Comparison of ENCODE assay signal across 32 mouse cellular contexts in the genomic region with DNA sequence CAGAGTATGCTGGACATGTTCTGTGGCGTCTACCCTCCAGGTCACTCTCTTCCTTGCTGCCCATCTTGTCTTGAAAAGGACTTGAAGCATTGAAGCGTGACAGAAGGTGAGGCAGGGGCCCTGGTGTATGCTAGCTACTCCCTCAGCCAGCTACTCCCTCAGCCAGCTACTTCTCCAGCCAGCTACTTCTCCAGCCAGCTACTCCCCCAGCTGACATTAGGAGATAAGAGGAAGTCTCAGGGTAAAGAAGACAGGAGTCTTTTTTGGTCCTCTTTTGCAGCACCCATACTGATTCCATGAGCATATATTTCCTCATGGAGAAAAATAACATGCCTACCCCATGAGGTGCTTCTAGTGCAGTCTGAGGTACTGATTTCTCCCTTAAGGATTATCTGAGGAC.
DNase-seq lines count a peak whose midpoint lies in the region; ATAC-seq and TF ChIP-seq lines count a peak whose summit lies in the region.
"Had no signal": no experiment of that assay in that cellular context is flagged by ENCODE, and none has a peak within 500 bp of the region (broad histone marks: within the 10 kb centered on the region; RNA-seq: fewer than 3 reads in every experiment).

No protein-coding gene starts in this region.

- H3K27ac ChIP-seq in liver, embryonic 15.5 days (replicated peaks), result peak overlapping the region; percentile 55; the same call in 1 of the 2 replicates
- H3K27ac ChIP-seq in liver, embryonic 11.5 days (ENCODE audit: low read depth, low read length), result no peak overlapping the region
- no peak overlapping the region for H3K27ac ChIP-seq in lung, postnatal 0 days (ENCODE audit: low read length)
- H3K27ac ChIP-seq: embryonic facial prominence, embryonic 10.5 days; embryonic facial prominence, embryonic 15.5 days; forebrain, embryonic 13.5 days; heart, embryonic 15.5 days; hindbrain, embryonic 12.5 days; hindbrain, postnatal 0 days; intestine, embryonic 15.5 days; limb, embryonic 10.5 days; limb, embryonic 15.5 days; neural tube, embryonic 15.5 days had no signal

- H3K27me3 ChIP-seq in liver, embryonic 15.5 days, result no peaks in the 10 kb centered on the region
- H3K27me3 ChIP-seq in liver, embryonic 11.5 days (replicated peaks; ENCODE audit: control insufficient read depth, insufficient read depth, low read length), result no peaks in the 10 kb centered on the region
- H3K27me3 ChIP-seq in megakaryocyte, embryonic 14.5 days (replicated peaks), result peaks cover 12% of the 10 kb centered on the region
- no peaks in the 10 kb centered on the region for H3K27me3 ChIP-seq in lung, postnatal 0 days (replicated peaks; ENCODE audit: insufficient read depth, low read length)
- H3K27me3 ChIP-seq: embryonic facial prominence, embryonic 15.5 days; heart, embryonic 15.5 days; hindbrain, embryonic 12.5 days; intestine, embryonic 15.5 days; limb, embryonic 15.5 days; neural tube, embryonic 15.5 days had no signal

- H3K4me3 ChIP-seq in liver, embryonic 15.5 days (replicated peaks), result no peak overlapping the region
- H3K4me3 ChIP-seq in liver, embryonic 11.5 days (ENCODE audit: low read depth, low read length), result no peak overlapping the region
- H3K4me3 ChIP-seq in megakaryocyte, embryonic 14.5 days (replicated peaks), result peak overlapping the region; percentile 10
- H3K4me3 ChIP-seq in lung, postnatal 0 days (ENCODE audit: low read depth, low read length), result no peak overlapping the region
- H3K4me3 ChIP-seq: embryonic facial prominence, embryonic 10.5 days; embryonic facial prominence, embryonic 15.5 days; forebrain, embryonic 13.5 days; heart, embryonic 10.5 days; heart, embryonic 15.5 days; hindbrain, embryonic 12.5 days; intestine, embryonic 15.5 days; limb, embryonic 10.5 days; limb, embryonic 15.5 days; neural tube, embryonic 15.5 days had no signal

- no peaks in the 10 kb centered on the region for H3K9me3 ChIP-seq in liver, embryonic 15.5 days (replicated peaks)
- no peaks in the 10 kb centered on the region for H3K9me3 ChIP-seq in liver, embryonic 11.5 days (ENCODE audit: control insufficient read depth, low read length)
- H3K9me3 ChIP-seq in megakaryocyte, embryonic 14.5 days, result no peaks in the 10 kb centered on the region
- no peaks in the 10 kb centered on the region for H3K9me3 ChIP-seq in lung, postnatal 0 days (ENCODE audit: low read length)
- H3K9me3 ChIP-seq: embryonic facial prominence, embryonic 10.5 days; embryonic facial prominence, embryonic 15.5 days; forebrain, embryonic 13.5 days; heart, embryonic 10.5 days; heart, embryonic 15.5 days; hindbrain, embryonic 12.5 days; intestine, embryonic 15.5 days; limb, embryonic 10.5 days; limb, embryonic 15.5 days; neural tube, embryonic 15.5 days had no signal

- no peak for ATAC-seq in liver, embryonic 15.5 days (ENCODE audit: insufficient read depth)
- no peak for ATAC-seq in liver, embryonic 11.5 days (replicated peaks; ENCODE audit: low FRiP score)
- peak; percentile 22 for ATAC-seq in granulocyte monocyte progenitor cell, adult 5-6 weeks (replicated peaks; ENCODE audit: poor library complexity, severe bottlenecking)
- no peak for ATAC-seq in lung, postnatal 0 days
- ATAC-seq: CD4-positive, CD25-positive, alpha-beta regulatory T cell, adult 4 months; forebrain, embryonic 13.5 days; hindbrain, postnatal 0 days; intestine, embryonic 15.5 days had no signal

- peaks cover 38% of the 10 kb centered on the region for H3K4me1 ChIP-seq in liver, embryonic 15.5 days (replicated peaks)
- H3K4me1 ChIP-seq in liver, embryonic 11.5 days (replicated peaks; ENCODE audit: control insufficient read depth, insufficient read depth, low read length), result peaks cover 3% of the 10 kb centered on the region; the same call in 1 of the 2 replicates
- H3K4me1 ChIP-seq in megakaryocyte, embryonic 14.5 days, result peaks cover 68% of the 10 kb centered on the region
- H3K4me1 ChIP-seq in lung, postnatal 0 days (ENCODE audit: insufficient read depth, low read depth, low read length), result peaks cover 4% of the 10 kb centered on the region; the same call in 1 of the 2 replicates
- H3K4me1 ChIP-seq: embryonic facial prominence, embryonic 10.5 days had no signal

- TF ChIP-seq CTCF in lung, postnatal 0 days (IDR thresholded peaks at IDR 0.05), result no peak

- H3K4me2 ChIP-seq in liver, embryonic 15.5 days, result no peak overlapping the region
- H3K4me2 ChIP-seq in liver, embryonic 11.5 days, result no peak overlapping the region
- H3K4me2 ChIP-seq in lung, postnatal 0 days (replicated peaks; ENCODE audit: low read depth, low read length), result no peak overlapping the region
- H3K4me2 ChIP-seq: embryonic facial prominence, embryonic 15.5 days; forebrain, embryonic 13.5 days; heart, embryonic 15.5 days; hindbrain, embryonic 12.5 days; intestine, embryonic 15.5 days; limb, embryonic 15.5 days; neural tube, embryonic 15.5 days had no signal

- TF ChIP-seq EP300 in lung, postnatal 0 days (IDR thresholded peaks at IDR 0.05), result no peak

- H3K36me3 ChIP-seq in liver, embryonic 15.5 days (replicated peaks), result no peaks in the 10 kb centered on the region
- H3K36me3 ChIP-seq in liver, embryonic 11.5 days (ENCODE audit: control insufficient read depth, insufficient read depth, low read length), result no peaks in the 10 kb centered on the region
- no peaks in the 10 kb centered on the region for H3K36me3 ChIP-seq in megakaryocyte, embryonic 14.5 days (replicated peaks; ENCODE audit: low read length)
- H3K36me3 ChIP-seq in lung, postnatal 0 days (ENCODE audit: insufficient read depth, low read length), result no peaks in the 10 kb centered on the region
- H3K36me3 ChIP-seq: embryonic facial prominence, embryonic 10.5 days; embryonic facial prominence, embryonic 15.5 days; heart, embryonic 10.5 days; heart, embryonic 15.5 days; hindbrain, embryonic 12.5 days; intestine, embryonic 15.5 days; limb, embryonic 10.5 days; limb, embryonic 15.5 days; neural tube, embryonic 15.5 days had no signal

- DNase-seq in liver, embryonic 11.5 days (ENCODE audit: low spot score), result no peak
- DNase-seq in gastrocnemius, postnatal 10 days, result no peak
- no peak for DNase-seq in B cell, adult 2 months
- no peak for DNase-seq in lung, postnatal 0 days (ENCODE audit: low spot score)
- no peak for DNase-seq in adrenal gland, adult 8-10 months
- DNase-seq: adrenal gland, postnatal 10 days; cerebellum, adult 11-12 months; cerebellum, postnatal 10 days; gastrocnemius, postnatal 14 days; heart, adult 11 months; kidney, adult 2 months; layer of hippocampus, postnatal 36 days; lung, adult 2 months; midbrain, embryonic 14.5 days; retina, postnatal 1 day; right cerebral cortex, postnatal 14 days; spleen, adult 18-20 months had no signal

- H3K9ac ChIP-seq in liver, embryonic 15.5 days, result no peak overlapping the region
- no peak overlapping the region for H3K9ac ChIP-seq in liver, embryonic 11.5 days (ENCODE audit: low read depth, low read length)
- H3K9ac ChIP-seq in lung, postnatal 0 days (replicated peaks; ENCODE audit: low read depth), result no peak overlapping the region
- H3K9ac ChIP-seq: embryonic facial prominence, embryonic 15.5 days; forebrain, embryonic 13.5 days; heart, embryonic 15.5 days; hindbrain, embryonic 12.5 days; intestine, embryonic 15.5 days; limb, embryonic 15.5 days; neural tube, embryonic 15.5 days had no signal

- 51% methylated on average over 2 of the region's 2 CpGs for WGBS in liver, embryonic 15.5 days (ENCODE audit: insufficient replicate concordance)
- 69% methylated on average over 2 of the region's 2 CpGs for WGBS in liver, embryonic 11.5 days
- WGBS in lung, postnatal 0 days, result 96% methylated on average over 2 of the region's 2 CpGs
